Mouse (Mus musculus) left cerebral cortex, postnatal 10 days (tissue): ENCODE measurements at regions not wholly inside any gene's neighbourhood (a gene's known extent, or its start where the extent isn't known, plus 50 kb on each side); places are given as distances from the start of the nearest gene placed in this dataset.

Experiments
- DNase-seq, 2 experiments: peaks; one replicate each; pipeline ENCODE4 v3.0.0; 2021 to 2022; ENCODE audit warnings: low spot score in 2 of 2, mixed read lengths in 1 of 2; ENCODE audit errors: extremely low spot score in 1 of 2
- intact Hi-C: fragments of 180-260 bp; cut with DNase I; formaldehyde crosslinking; loops from one replicate; pipeline ENCODE4 v1.15.1; 2025

- intact Hi-C loops: no loop called here
- DNase-seq: no peak
Measured at GRCm38 (mm10) chr17:94424811-94425210, 325.0 kb downstream of the Mettl4 start.

DNA sequence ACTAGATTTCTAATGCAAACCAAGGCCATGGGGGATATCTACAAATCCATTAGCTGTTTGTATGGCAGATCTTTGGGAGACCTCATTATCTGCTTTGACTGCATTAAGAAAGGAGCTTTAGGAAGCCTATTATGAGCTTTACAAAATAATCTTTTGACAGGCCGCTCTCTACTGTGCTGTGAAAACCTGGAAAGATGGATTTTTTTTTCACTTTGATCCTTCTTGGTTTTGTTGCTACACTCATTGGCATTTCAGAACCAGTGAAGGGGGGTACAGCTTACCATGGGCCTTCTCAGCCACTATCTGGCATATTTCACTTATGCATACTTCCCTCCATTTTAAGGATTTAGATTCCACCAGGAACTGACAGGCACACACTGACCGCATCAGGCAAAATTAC, 366.8 kb downstream of the Mettl4 start:
- no peak for DNase-seq
- intact Hi-C loops: no loop called here

DNA sequence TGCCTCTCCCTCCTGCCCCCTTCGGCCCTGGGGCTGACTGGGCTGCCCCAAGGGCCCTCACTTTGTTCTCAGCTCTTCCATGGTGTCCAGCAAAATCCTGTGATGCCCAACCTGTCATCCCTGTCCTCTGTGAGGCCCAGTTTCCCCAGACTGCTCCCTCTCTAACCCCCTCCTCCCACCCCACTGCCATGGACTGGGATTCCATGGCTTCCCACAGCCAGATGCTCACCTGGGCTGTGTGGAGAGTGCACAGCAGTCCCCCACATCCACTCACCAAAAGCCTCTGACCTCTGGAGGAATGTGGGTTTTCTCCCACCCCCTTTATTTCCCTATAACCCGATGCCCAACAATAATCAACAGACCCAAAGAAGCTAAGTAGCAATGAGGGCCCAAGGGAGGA, 414.1 kb downstream of the Mettl4 start:
- intact Hi-C loops: no loop called here
- DNase-seq: no peak

- intact Hi-C loops: no loop called here
- no peak for DNase-seq
Measured at GRCm38 (mm10) chr17:94326179-94326578, 423.6 kb downstream of the Mettl4 start.

DNA sequence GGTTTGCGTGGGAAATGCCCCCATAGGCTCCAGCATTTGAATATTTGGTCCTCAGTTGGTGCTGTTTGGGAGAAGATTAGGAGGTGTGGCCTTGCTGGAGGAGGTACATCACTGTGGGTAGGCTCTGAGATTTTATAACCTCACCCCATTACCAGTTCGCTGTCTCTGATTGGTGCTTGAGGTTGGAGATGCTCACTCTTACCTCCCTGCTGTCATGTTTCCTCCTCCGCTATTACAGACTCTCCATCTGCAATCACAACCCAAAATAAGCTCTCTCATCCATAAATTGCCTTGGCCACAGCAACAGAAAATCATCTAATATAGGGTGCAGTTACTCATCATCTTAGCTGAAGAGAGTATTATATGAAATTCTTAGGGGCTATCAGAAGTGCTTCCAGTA, 458.6 kb downstream of the Mettl4 start:
- DNase-seq: no peak

GRCm38 (mm10) chr17:94287612-94288159, 462.1 kb downstream of the Mettl4 start:
- intact Hi-C loops: no loop called here
- DNase-seq: no peak

More for the DNA sequence above, 458.6 kb downstream of the Mettl4 start:
- intact Hi-C loops: no loop called here

- intact Hi-C loops: no loop called here
- DNase-seq: no peak
Measured at GRCm38 (mm10) chr17:94276851-94277250, 473.0 kb downstream of the Mettl4 start.

DNA sequence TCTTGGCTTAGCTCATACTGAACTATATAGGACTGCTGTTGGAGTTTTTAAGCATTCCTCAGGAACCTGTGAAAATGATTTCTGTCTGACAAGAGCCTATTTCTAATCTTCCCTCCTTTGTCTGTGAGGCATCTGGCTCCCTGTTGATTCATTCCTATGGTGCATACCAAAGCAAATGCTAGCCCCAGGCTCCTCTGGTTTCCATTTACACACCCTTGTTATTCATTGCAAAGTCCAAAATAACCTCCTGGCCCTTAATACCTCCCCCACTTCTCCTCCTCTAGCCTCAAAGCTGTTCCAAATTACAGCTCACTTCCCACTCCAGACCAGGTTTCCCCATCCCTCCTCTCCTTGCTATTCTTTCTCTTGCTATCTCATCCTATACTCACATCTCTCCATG, 480.1 kb downstream of the Mettl4 start:
- no peak for DNase-seq
- intact Hi-C loops: no loop called here

DNA sequence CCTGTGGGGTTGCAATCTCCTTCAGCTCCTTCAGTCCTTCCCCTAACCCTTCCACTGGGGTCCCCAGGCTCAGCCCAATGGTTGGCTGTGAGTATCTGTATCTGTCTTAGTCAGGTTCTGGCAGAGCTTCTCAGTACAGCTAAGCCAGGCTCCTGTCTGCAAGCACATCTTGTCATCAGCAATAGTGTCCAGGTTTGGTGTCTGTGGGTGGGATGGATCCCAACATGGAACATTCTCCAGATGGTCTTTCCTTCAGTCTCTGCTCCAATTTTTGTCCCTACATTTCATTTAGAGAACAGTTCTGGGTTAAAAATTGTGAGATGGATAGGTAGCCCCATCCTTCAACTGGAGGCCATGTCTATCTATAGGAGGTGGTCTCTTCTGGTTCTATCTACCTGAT, 494.2 kb downstream of the Mettl4 start:
- intact Hi-C loops: no loop called here

DNA sequence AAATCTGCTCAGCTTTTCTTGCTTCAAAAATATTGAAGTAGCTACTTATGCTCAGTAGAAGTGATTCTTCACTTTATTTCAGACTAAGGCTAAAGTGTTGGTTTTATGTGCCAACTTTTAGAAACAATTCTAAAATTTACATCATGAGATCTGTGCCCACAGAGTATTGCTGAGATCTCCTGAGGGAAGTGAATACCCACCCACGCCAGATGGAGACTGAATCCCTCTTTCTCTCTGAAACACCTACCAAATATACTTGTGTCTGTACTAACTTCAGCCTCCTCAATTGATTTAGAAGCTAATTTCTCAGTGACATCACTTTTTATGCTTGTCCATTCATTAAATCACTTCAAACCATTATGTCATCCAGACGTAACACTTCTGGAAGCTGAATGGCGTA, 495.0 kb downstream of the Mettl4 start:
- DNase-seq: peak in 1 of 2 experiments; percentile 11
- intact Hi-C loops: no loop called here

More for the DNA sequence above, 494.2 kb downstream of the Mettl4 start:
- peak in 1 of 2 experiments; percentile 7 for DNase-seq

DNA sequence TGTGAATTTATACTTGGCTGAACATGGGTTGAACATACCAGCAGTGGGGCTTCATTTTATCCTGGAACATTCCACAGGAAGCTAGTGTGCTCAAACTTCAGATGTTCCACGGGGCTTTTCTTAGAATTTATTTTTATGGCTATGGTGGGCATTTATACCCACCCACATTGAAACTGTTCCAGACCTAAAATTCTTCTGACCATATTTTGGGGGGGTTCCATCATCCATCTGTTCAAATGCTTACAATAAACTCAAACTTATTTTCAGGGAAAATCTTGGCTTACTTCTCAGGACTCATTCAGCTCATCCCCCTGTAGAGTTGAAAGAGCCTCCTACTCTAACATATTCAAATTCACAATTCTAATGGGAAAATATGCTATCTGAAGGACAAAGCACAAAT, 506.0 kb downstream of the Mettl4 start:
- intact Hi-C loops: no loop called here
- DNase-seq: peak in 1 of 2 experiments; percentile 28

- peak in 1 of 2 experiments; percentile 8 for DNase-seq
- intact Hi-C loops: no loop called here
Measured at GRCm38 (mm10) chr17:94226136-94226535, 523.7 kb downstream of the Mettl4 start.
